ENCODE assay signal across 26 mouse cellular contexts in genomic region chr5:24244211-24244610, GRCm38 (mm10).
"Had no signal": no experiment of that assay in that cellular context is flagged by ENCODE, and none has a peak within 500 bp of the region (broad histone marks: within the 10 kb centered on the region; RNA-seq: fewer than 3 reads in every experiment).

No protein-coding gene starts in this region.

- H3K4me1 ChIP-seq: embryonic facial prominence, embryonic 10.5 days; embryonic facial prominence, embryonic 12.5 days; embryonic facial prominence, embryonic 13.5 days; embryonic facial prominence, embryonic 15.5 days; forebrain, embryonic 10.5 days; forebrain, embryonic 12.5 days; forebrain, embryonic 13.5 days; forebrain, embryonic 15.5 days; heart, embryonic 10.5 days had no signal

- H3K4me3 ChIP-seq: embryonic facial prominence, embryonic 10.5 days; embryonic facial prominence, embryonic 12.5 days; embryonic facial prominence, embryonic 13.5 days; embryonic facial prominence, embryonic 15.5 days; erythroblast, embryonic 14.5 days; forebrain, embryonic 10.5 days; forebrain, embryonic 12.5 days; forebrain, embryonic 13.5 days; forebrain, embryonic 15.5 days; gastrocnemius, adult 2 months; heart, adult 2 months; heart, embryonic 10.5 days had no signal

- H3K9ac ChIP-seq: embryonic facial prominence, embryonic 12.5 days; embryonic facial prominence, embryonic 13.5 days; embryonic facial prominence, embryonic 15.5 days; forebrain, embryonic 12.5 days; forebrain, embryonic 13.5 days; forebrain, embryonic 15.5 days; forebrain, postnatal 0 days had no signal

- H3K9me3 ChIP-seq: embryonic facial prominence, embryonic 10.5 days; embryonic facial prominence, embryonic 12.5 days; embryonic facial prominence, embryonic 13.5 days; embryonic facial prominence, embryonic 15.5 days; forebrain, embryonic 10.5 days; forebrain, embryonic 12.5 days; forebrain, embryonic 13.5 days; forebrain, embryonic 15.5 days; heart, embryonic 10.5 days had no signal

- H3K4me2 ChIP-seq: embryonic facial prominence, embryonic 12.5 days; embryonic facial prominence, embryonic 13.5 days; embryonic facial prominence, embryonic 15.5 days; forebrain, embryonic 12.5 days; forebrain, embryonic 13.5 days; forebrain, embryonic 15.5 days had no signal

- H3K27me3 ChIP-seq: embryonic facial prominence, embryonic 12.5 days; embryonic facial prominence, embryonic 13.5 days; embryonic facial prominence, embryonic 15.5 days; forebrain, embryonic 12.5 days; forebrain, embryonic 13.5 days; forebrain, embryonic 15.5 days had no signal

- ATAC-seq: forebrain, embryonic 13.5 days; forebrain, embryonic 14.5 days; forebrain, embryonic 15.5 days; forebrain, embryonic 16.5 days; forebrain, postnatal 0 days had no signal

- H3K27ac ChIP-seq: embryonic facial prominence, embryonic 10.5 days; embryonic facial prominence, embryonic 12.5 days; embryonic facial prominence, embryonic 13.5 days; embryonic facial prominence, embryonic 15.5 days; forebrain, embryonic 10.5 days; forebrain, embryonic 12.5 days; forebrain, embryonic 13.5 days; forebrain, embryonic 15.5 days; gastrocnemius, adult 2 months; heart, adult 2 months; heart, embryonic 10.5 days had no signal

- DNase-seq: cerebellum, adult 9-11 months; cerebellum, postnatal 10 days; cerebellum, postnatal 14 days; cerebellum, postnatal 25 days; cerebellum, postnatal 36 days; embryo, embryonic 11 days; forebrain, postnatal 0 days; gastrocnemius, adult 2 months; gastrocnemius, postnatal 10 days; gastrocnemius, postnatal 14 days; gastrocnemius, postnatal 25 days; gastrocnemius, postnatal 36 days; heart, adult 18-20 months; heart, adult 2 months had no signal

- H3K36me3 ChIP-seq: embryonic facial prominence, embryonic 10.5 days; embryonic facial prominence, embryonic 12.5 days; embryonic facial prominence, embryonic 13.5 days; embryonic facial prominence, embryonic 15.5 days; forebrain, embryonic 10.5 days; forebrain, embryonic 12.5 days; forebrain, embryonic 15.5 days; heart, embryonic 10.5 days had no signal
